Mouse (Mus musculus): ENCODE measurements around the gene Dennd1b. TPM values are rescaled to one million over a fixed set of nuclear protein-coding genes. Genes with fewer than 3 reads are reported as not detected.

Gene Dennd1b
- polyA plus RNA-seq, 1 experiment: 13.2 TPM

DNA sequence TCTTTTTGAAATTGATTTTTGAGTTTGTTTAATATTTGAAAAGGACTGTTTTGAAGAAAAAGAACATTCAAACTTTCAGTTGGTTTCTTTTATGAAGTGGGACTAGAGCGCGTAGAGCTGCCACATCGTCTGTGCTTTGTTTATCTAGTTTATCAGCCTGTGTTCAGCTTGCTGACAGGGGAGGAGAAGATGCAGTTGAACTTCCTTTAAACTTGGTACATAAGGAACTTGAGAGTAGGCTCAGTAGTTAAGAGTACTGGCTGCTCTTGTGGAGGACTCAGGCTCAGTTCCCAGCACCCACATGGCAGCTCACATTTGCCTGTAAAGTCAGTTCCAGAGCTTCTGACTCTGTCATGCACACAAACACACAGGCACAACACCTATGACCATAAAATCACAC lies 124.3 kb downstream of the Dennd1b start:
- Histone ChIP-seq H3K36me3 (ENCODE audit: control insufficient read depth, insufficient read depth, low read length) (peaks cover 4% of the 10 kb centered on the region), H3K27ac (ENCODE audit: insufficient read depth, low read length) (no peak overlapping the region), H3K4me1 (ENCODE audit: control insufficient read depth, insufficient read depth, insufficient read length) (no peaks in the 10 kb centered on the region), H3K4me3 (ENCODE audit: extremely low read depth, insufficient read depth, insufficient read length) (no peak overlapping the region), H3K27me3 (ENCODE audit: control insufficient read depth, insufficient read depth, low read length) (no peaks in the 10 kb centered on the region)
- no peak for DNase-seq (ENCODE audit: low read depth in 1 of 2, low spot score in 2 of 2)
- no peak for TF ChIP-seq CTCF (IDR thresholded peaks at IDR 0.05; ENCODE audit: extremely low read depth, insufficient read depth, insufficient read length, insufficient replicate concordance)
- no peak for TF ChIP-seq POLR2A (IDR thresholded peaks at IDR 0.05; ENCODE audit: low read depth, low read length)
- WGBS: 84% methylated on average over 3 of the region's 3 CpGs

DNA sequence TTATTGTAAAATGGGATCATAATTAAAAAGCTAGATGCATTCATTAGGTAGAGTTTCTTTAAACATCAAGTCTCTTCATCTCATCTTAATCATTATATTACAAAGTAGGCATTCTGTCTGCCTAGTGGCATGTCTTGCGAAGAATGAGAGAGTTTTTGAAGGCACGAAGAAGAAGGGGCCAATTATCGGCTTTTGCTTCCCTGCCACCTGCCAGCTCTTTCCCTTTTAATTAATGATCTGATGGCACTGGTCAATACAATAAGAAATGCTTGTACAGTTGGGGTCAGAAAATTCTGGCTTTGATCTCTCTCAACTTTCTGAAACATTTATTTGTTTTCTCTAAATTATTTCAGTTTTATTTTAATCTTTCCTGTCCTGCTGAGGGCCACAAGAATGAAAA lies 127.5 kb downstream of the Dennd1b start:
- DNase-seq (ENCODE audit: low read depth in 1 of 2, low spot score in 2 of 2): no peak
- H3K4me1 ChIP-seq (ENCODE audit: control insufficient read depth, insufficient read depth, insufficient read length): no peaks in the 10 kb centered on the region
- peaks cover 3% of the 10 kb centered on the region; the same call in 1 of the 2 replicates for H3K36me3 ChIP-seq (ENCODE audit: control insufficient read depth, insufficient read depth, low read length)
- TF ChIP-seq POLR2A (IDR thresholded peaks at IDR 0.05; ENCODE audit: low read depth, low read length) (no peak), CTCF (IDR thresholded peaks at IDR 0.05; ENCODE audit: extremely low read depth, insufficient read depth, insufficient read length, insufficient replicate concordance) (no peak)
- 98% methylated on average over 3 of the region's 3 CpGs for WGBS
- H3K27ac ChIP-seq (ENCODE audit: insufficient read depth, low read length): no peak overlapping the region
- H3K4me3 ChIP-seq (ENCODE audit: extremely low read depth, insufficient read depth, insufficient read length): no peak overlapping the region
- no peaks in the 10 kb centered on the region for H3K27me3 ChIP-seq (ENCODE audit: control insufficient read depth, insufficient read depth, low read length)

DNA sequence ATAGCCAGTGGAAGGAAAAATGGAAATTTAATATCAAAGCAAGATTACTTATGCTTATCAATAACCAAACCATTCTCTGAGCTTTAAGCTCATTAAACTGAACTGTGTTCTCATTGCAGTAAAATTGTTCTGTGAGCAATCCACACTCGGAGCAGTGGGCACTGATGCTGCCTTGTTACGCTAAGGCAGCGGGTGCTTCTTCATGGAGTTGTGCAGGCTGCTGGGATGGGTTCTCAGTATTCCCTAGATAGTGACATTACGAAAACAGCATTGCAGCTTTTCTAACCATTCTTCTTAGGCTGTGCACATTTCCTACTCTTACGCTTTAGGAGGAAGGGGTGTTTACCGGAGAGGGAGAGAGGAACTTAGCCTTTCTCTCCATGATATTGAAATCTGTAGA lies 128.5 kb downstream of the Dennd1b start:
- 98% methylated on average over 6 of the region's 6 CpGs for WGBS
- H3K27me3 ChIP-seq (ENCODE audit: control insufficient read depth, insufficient read depth, low read length): no peaks in the 10 kb centered on the region
- H3K4me3 ChIP-seq (ENCODE audit: extremely low read depth, insufficient read depth, insufficient read length): no peak overlapping the region
- no peak for DNase-seq (ENCODE audit: low read depth in 1 of 2, low spot score in 2 of 2)
- TF ChIP-seq CTCF (IDR thresholded peaks at IDR 0.05; ENCODE audit: extremely low read depth, insufficient read depth, insufficient read length, insufficient replicate concordance): no peak
- TF ChIP-seq POLR2A (IDR thresholded peaks at IDR 0.05; ENCODE audit: low read depth, low read length): no peak
- no peak overlapping the region for H3K27ac ChIP-seq (ENCODE audit: insufficient read depth, low read length)
- no peaks in the 10 kb centered on the region for H3K4me1 ChIP-seq (ENCODE audit: control insufficient read depth, insufficient read depth, insufficient read length)
- H3K36me3 ChIP-seq (ENCODE audit: control insufficient read depth, insufficient read depth, low read length): peaks cover 3% of the 10 kb centered on the region; the same call in 1 of the 2 replicates

DNA sequence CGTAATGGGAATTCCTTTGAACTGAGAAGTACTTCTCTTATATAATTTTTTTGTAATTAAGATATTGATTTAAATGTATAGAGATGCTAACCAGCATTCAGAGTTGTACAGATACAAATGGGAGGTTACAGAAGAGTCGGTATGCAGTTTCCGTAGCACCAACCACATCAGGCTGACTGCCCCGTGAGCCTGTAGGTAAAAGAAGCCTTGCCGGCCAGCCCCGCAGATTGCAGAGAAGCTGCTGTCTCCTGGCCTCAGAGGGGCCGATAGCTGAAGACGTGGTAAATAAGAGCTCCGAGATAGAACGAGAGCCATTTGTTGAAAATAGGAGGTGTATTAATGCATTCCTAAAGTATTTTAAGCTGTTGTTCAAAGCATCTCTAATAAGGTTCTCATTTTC lies 128.9 kb downstream of the Dennd1b start:
- DNase-seq (ENCODE audit: low read depth in 1 of 2, low spot score in 2 of 2): no peak
- whole genome bisulfite sequencing: 95% methylated on average over 10 of the region's 10 CpGs
- no peaks in the 10 kb centered on the region for H3K4me1 ChIP-seq (ENCODE audit: control insufficient read depth, insufficient read depth, insufficient read length)

DNA sequence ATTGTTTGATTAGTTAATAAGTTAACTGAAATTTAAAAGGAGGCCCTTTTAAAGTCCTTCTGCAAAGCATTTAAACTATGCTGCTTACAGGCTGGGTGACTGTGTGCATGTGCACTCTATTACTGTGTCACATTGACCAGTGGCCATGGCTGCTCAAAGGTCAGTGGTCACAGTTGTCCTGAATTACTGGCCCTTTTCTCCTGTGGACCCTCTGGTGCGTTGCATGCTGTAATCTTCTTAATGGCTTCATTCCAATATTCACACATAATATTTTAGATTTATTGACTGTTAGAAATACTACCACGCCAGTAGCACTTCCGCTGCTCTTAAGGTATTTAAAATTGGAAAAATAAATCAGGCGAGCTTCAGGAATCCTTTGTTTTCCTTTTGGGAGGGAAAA lies 129.5 kb downstream of the Dennd1b start:
- no peaks in the 10 kb centered on the region for H3K4me1 ChIP-seq (ENCODE audit: control insufficient read depth, insufficient read depth, insufficient read length)
- peaks cover 4% of the 10 kb centered on the region; the same call in 1 of the 2 replicates for H3K36me3 ChIP-seq (ENCODE audit: control insufficient read depth, insufficient read depth, low read length)
- no peak for DNase-seq (ENCODE audit: low read depth in 1 of 2, low spot score in 2 of 2)
- TF ChIP-seq POLR2A (IDR thresholded peaks at IDR 0.05; ENCODE audit: low read depth, low read length) (no peak), CTCF (IDR thresholded peaks at IDR 0.05; ENCODE audit: extremely low read depth, insufficient read depth, insufficient read length, insufficient replicate concordance) (no peak)
- H3K4me3 ChIP-seq (ENCODE audit: extremely low read depth, insufficient read depth, insufficient read length): no peak overlapping the region
- 90% methylated on average over 4 of the region's 4 CpGs for WGBS
- H3K27me3 ChIP-seq (ENCODE audit: control insufficient read depth, insufficient read depth, low read length): no peaks in the 10 kb centered on the region
- H3K27ac ChIP-seq (ENCODE audit: insufficient read depth, low read length): no peak overlapping the region

More for the DNA sequence above, 128.9 kb downstream of the Dennd1b start:
- Histone ChIP-seq H3K36me3 (ENCODE audit: control insufficient read depth, insufficient read depth, low read length) (peaks cover 3% of the 10 kb centered on the region; the same call in 1 of the 2 replicates), H3K27me3 (ENCODE audit: control insufficient read depth, insufficient read depth, low read length) (no peaks in the 10 kb centered on the region), H3K27ac (ENCODE audit: insufficient read depth, low read length) (no peak overlapping the region), H3K4me3 (ENCODE audit: extremely low read depth, insufficient read depth, insufficient read length) (no peak overlapping the region)
- TF ChIP-seq POLR2A (IDR thresholded peaks at IDR 0.05; ENCODE audit: low read depth, low read length) (no peak), CTCF (IDR thresholded peaks at IDR 0.05; ENCODE audit: extremely low read depth, insufficient read depth, insufficient read length, insufficient replicate concordance) (no peak)

DNA sequence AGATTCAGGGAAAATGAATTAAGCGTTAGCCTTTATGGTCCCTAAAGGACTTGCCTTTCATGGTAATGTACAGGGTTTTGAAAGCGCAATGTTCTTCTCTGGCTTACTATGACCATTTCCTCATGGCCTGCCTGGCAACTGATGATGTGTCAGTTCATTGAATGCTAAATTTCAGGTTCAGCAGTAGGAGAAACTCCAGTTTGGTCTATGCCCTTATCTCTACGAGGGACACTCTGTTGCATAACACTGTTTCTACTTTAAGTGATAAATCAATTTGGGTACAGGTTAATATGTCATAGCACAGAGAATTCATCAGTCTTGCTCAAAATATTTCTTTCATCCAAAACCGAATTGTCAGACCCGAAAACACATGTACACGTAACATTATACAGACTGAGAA lies 133.1 kb downstream of the Dennd1b start:
- WGBS: 94% methylated on average over 6 of the region's 6 CpGs
- Histone ChIP-seq H3K27me3 (ENCODE audit: control insufficient read depth, insufficient read depth, low read length) (no peaks in the 10 kb centered on the region), H3K4me3 (ENCODE audit: extremely low read depth, insufficient read depth, insufficient read length) (no peak overlapping the region), H3K36me3 (ENCODE audit: control insufficient read depth, insufficient read depth, low read length) (peaks cover 4% of the 10 kb centered on the region; the same call in 1 of the 2 replicates), H3K4me1 (ENCODE audit: control insufficient read depth, insufficient read depth, insufficient read length) (no peaks in the 10 kb centered on the region), H3K27ac (ENCODE audit: insufficient read depth, low read length) (no peak overlapping the region)
- DNase-seq (ENCODE audit: low read depth in 1 of 2, low spot score in 2 of 2): no peak
- TF ChIP-seq POLR2A (IDR thresholded peaks at IDR 0.05; ENCODE audit: low read depth, low read length): no peak
- TF ChIP-seq CTCF (IDR thresholded peaks at IDR 0.05; ENCODE audit: extremely low read depth, insufficient read depth, insufficient read length, insufficient replicate concordance): no peak

DNA sequence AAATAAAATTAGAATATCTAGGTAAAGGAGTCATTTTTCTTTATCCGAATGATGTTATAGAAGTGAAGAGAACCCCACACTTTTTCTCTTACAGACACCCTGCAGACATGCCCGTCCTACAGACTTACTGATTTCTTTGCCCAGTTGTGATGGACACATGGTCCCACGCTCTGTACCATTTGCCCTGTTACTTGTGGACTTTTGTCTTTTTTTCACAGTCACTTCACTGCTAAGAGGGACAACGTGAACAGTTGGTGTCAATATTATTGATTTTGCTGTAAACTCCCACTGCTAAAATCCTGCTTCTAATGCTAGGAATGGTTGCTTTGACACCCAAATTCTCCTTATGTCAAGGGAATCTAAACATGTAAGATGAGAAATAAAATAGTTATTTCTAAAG lies 134.9 kb downstream of the Dennd1b start:
- TF ChIP-seq CTCF (IDR thresholded peaks at IDR 0.05; ENCODE audit: extremely low read depth, insufficient read depth, insufficient read length, insufficient replicate concordance) (no peak), POLR2A (IDR thresholded peaks at IDR 0.05; ENCODE audit: low read depth, low read length) (no peak)
- Histone ChIP-seq H3K4me3 (ENCODE audit: extremely low read depth, insufficient read depth, insufficient read length) (no peak overlapping the region), H3K27me3 (ENCODE audit: control insufficient read depth, insufficient read depth, low read length) (no peaks in the 10 kb centered on the region), H3K36me3 (ENCODE audit: control insufficient read depth, insufficient read depth, low read length) (peaks cover 10% of the 10 kb centered on the region; the same call in 1 of the 2 replicates), H3K4me1 (ENCODE audit: control insufficient read depth, insufficient read depth, insufficient read length) (no peaks in the 10 kb centered on the region), H3K27ac (ENCODE audit: insufficient read depth, low read length) (no peak overlapping the region)
- 95% methylated on average over 4 of the region's 4 CpGs for WGBS
- DNase-seq (ENCODE audit: low read depth in 1 of 2, low spot score in 2 of 2): no peak
